Mouse (Mus musculus): ENCODE results near the gene Gm1993. TPM values are rescaled to one million over a fixed set of nuclear protein-coding genes. Genes with fewer than 3 reads are reported as not detected.

The Gm1993 gene
- polyA plus RNA-seq (2014; fragmentation: Illumina TruSeq; extraction: RNeasy Lipid Tissue Mini Kit (QIAGEN cat#74804); ENCODE audit: insufficient read depth, low read depth, low replicate concordance), result not detected

GRCm38 (mm10) chrX:25570352-25570751 is at the start of gene Gm1993:
Gene Gm1993 (minus strand): TSS chrX:25570452.

All from lung, adult 10 weeks (tissue).